Mouse (Mus musculus): ENCODE results near the gene Zfhx3.

DNA sequence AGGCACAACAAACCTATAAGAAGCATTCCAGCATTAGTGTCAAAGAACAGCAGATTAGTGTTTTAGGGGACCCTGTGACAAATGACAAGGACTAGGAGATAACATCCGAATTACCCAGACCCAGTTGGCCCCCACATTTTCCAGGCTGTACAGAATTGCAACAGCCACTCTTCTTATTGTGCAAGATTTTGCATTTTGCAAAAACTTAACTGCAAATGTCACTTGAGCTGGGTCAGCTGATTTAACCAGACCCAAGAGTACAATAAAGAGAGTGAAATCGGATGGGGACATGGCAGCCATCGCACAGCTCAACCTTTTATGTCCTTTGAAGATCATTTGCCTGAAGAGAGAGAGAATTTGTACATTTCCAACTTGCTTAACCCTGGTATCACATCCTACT, 720.3 kb downstream of the Zfhx3 start:
- TF ChIP-seq POLR2A (IDR thresholded peaks at IDR 0.05; ENCODE audit: extremely low read depth, insufficient read depth, low read length) = no peak
- no peak for TF ChIP-seq CTCF (IDR thresholded peaks at IDR 0.05; ENCODE audit: low read depth, low read length)
